Mouse (Mus musculus): ENCODE data around the gene Tecta. TPM values are rescaled to one million over a fixed set of nuclear protein-coding genes. Genes with fewer than 3 reads are reported as not detected.
A peak's percentile ranks its signal among the peaks of the same experiment; 100 is the strongest.

The Tecta gene
- polyA plus RNA-seq, 1 experiment from 2014 or later: 0.06 TPM

DNA sequence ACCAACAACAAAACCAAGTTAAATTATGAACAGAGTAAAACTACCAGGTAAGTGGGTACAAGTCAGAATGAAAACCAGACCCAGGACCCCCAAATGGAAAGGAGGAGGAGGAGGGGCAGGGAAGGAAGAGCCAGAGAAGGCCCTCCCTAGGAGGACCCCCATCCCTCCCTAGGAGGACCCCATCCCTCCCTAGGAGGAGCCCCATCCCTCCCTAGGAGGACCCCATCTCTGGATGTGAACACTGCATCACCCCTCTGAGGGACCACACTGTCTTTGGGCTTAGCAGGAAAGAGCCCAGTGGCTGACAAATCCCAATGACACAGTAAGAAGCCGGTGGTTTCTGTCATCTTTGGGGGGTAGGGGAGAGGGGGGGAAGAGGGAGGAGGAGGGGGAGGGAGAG is 15.5 kb upstream of the Tecta start:
- TF ChIP-seq EP300 (IDR thresholded peaks at IDR 0.05) (no peak), CTCF (IDR thresholded peaks at IDR 0.05) (no peak)
- Histone ChIP-seq H3K27ac (ENCODE audit: low read length) (no peak overlapping the region), H3K9me3 (ENCODE audit: low read length) (no peaks in the 10 kb centered on the region), H3K9ac (replicated peaks; ENCODE audit: low read depth) (no peak overlapping the region), H3K4me1 (ENCODE audit: insufficient read depth, low read depth, low read length) (no peaks in the 10 kb centered on the region), H3K27me3 (replicated peaks; ENCODE audit: insufficient read depth, low read length) (no peaks in the 10 kb centered on the region), H3K4me3 (ENCODE audit: low read depth, low read length) (no peak overlapping the region), H3K36me3 (ENCODE audit: insufficient read depth, low read length) (peaks cover 15% of the 10 kb centered on the region; the same call in 1 of the 2 replicates), H3K4me2 (replicated peaks; ENCODE audit: low read depth, low read length) (no peak overlapping the region)
- no peak for ATAC-seq
- 33% methylated on average over 1 of the region's 1 CpGs for WGBS
- DNase-seq (ENCODE audit: low spot score): no peak

DNA sequence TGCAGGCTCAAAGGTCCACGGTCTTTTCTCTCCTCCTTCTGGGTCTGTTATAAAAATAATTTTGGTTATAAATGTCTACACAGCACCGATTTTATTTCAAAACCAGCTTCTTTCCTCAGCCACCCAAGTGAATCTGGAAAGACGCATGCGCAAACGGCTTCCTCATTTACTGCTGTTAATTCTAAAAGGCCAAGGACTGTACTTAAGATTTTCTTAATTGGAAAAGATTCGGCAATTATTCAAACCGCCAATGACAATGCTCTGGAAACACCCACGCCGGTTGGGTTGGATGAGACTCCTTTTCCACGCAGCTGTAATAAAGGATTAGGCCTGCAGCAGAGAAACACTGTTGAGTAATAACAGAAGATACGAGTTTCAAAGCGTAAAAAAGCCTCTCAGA is 13.6 kb upstream of the Tecta start:
- Histone ChIP-seq H3K27me3 (replicated peaks; ENCODE audit: insufficient read depth, low read length) (no peaks in the 10 kb centered on the region), H3K27ac (ENCODE audit: low read length) (no peak overlapping the region), H3K9me3 (ENCODE audit: low read length) (no peaks in the 10 kb centered on the region), H3K4me2 (replicated peaks; ENCODE audit: low read depth, low read length) (no peak overlapping the region), H3K9ac (replicated peaks; ENCODE audit: low read depth) (no peak overlapping the region), H3K36me3 (ENCODE audit: insufficient read depth, low read length) (peaks cover 13% of the 10 kb centered on the region; the same call in 1 of the 2 replicates), H3K4me1 (ENCODE audit: insufficient read depth, low read depth, low read length) (no peaks in the 10 kb centered on the region), H3K4me3 (ENCODE audit: low read depth, low read length) (no peak overlapping the region)
- 78% methylated on average over 12 of the region's 12 CpGs for WGBS
- TF ChIP-seq CTCF (IDR thresholded peaks at IDR 0.05) (no peak), EP300 (IDR thresholded peaks at IDR 0.05) (no peak)
- DNase-seq (ENCODE audit: low spot score) (no peak), ATAC-seq (no peak)

DNA sequence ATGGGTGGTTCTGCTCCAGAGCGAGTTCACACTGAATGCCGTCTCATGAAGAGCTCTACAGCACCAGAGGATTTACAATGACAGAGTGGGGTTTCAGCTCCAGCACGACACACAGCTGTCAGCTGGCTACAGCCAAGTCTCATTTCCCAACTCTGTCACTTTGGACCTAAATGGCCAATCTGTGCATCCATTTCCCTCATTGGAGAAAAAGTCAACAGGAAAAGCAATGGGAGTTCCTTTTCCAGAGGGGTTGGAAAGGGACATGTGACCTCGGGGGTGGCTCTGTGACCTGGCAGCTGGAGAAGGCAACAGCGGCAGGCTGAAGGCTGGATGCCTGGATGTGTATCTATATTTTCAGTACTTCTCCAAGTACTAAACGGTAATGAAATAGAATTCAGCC is 11.6 kb upstream of the Tecta start:
- Histone ChIP-seq H3K9me3 (ENCODE audit: low read length) (no peaks in the 10 kb centered on the region), H3K4me2 (replicated peaks; ENCODE audit: low read depth, low read length) (no peak overlapping the region), H3K36me3 (ENCODE audit: insufficient read depth, low read length) (peaks cover 9% of the 10 kb centered on the region; the same call in 1 of the 2 replicates), H3K27me3 (replicated peaks; ENCODE audit: insufficient read depth, low read length) (no peaks in the 10 kb centered on the region), H3K4me3 (ENCODE audit: low read depth, low read length) (no peak overlapping the region), H3K27ac (ENCODE audit: low read length) (no peak overlapping the region), H3K4me1 (ENCODE audit: insufficient read depth, low read depth, low read length) (no peaks in the 10 kb centered on the region), H3K9ac (replicated peaks; ENCODE audit: low read depth) (no peak overlapping the region)
- ATAC-seq (peak; percentile 75), DNase-seq (ENCODE audit: low spot score) (peak; percentile 77)
- TF ChIP-seq CTCF (IDR thresholded peaks at IDR 0.05): no peak
- TF ChIP-seq EP300 (IDR thresholded peaks at IDR 0.05): no peak
- WGBS: 59% methylated on average over 6 of the region's 6 CpGs

DNA sequence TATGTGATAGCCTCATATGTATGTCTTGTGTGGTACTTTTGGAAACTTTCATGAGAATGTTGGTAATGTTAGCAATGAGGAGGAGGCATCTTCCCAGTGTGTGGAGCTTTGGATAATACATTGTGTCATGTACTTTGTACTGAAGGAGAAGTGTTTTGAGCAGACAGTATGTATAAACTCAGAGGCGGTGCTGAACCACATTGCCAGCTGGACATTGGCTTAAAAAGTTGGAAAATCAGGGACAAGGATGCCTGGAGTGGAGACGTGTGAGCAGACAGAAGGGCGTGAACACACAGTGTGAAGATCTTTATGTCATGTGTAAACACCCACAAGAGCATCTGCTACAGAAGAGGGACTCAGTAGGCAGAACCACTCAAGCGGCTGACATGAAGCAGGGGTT is 6.0 kb upstream of the Tecta start:
- no peak for DNase-seq (ENCODE audit: low spot score)
- H3K4me3 ChIP-seq (ENCODE audit: low read depth, low read length): no peak overlapping the region

DNA sequence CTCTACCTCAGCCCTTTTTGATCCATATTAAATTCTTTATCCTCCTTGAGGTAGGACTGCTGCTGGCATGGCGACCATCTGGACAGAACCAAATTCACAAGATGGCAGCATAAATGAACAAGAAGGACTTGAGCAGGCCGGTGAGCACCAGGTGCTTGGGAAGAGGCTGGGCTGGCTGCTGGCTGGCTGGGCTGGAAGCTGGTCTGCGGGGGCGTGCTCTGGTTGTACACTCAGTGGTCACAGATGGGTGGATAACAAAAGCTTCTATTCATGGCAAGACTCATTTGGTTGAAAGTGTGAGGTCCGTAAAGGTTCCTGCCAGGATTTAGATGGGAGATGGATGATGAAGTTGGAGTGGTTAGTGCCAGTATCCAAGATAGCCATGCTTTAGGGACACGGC is 1.8 kb upstream of the Tecta start:
- Histone ChIP-seq H3K27ac (ENCODE audit: low read length) (no peak overlapping the region), H3K4me1 (ENCODE audit: insufficient read depth, low read depth, low read length) (no peaks in the 10 kb centered on the region), H3K4me2 (replicated peaks; ENCODE audit: low read depth, low read length) (no peak overlapping the region), H3K4me3 (ENCODE audit: low read depth, low read length) (no peak overlapping the region), H3K27me3 (replicated peaks; ENCODE audit: insufficient read depth, low read length) (no peaks in the 10 kb centered on the region), H3K9ac (replicated peaks; ENCODE audit: low read depth) (no peak overlapping the region), H3K36me3 (ENCODE audit: insufficient read depth, low read length) (no peaks in the 10 kb centered on the region), H3K9me3 (ENCODE audit: low read length) (no peaks in the 10 kb centered on the region)
- no peak for ATAC-seq
- 89% methylated on average over 6 of the region's 6 CpGs for WGBS
- TF ChIP-seq CTCF (IDR thresholded peaks at IDR 0.05) (no peak), EP300 (IDR thresholded peaks at IDR 0.05) (no peak)
- no peak for DNase-seq (ENCODE audit: low spot score)

More for the DNA sequence above, 6.0 kb upstream of the Tecta start:
- H3K9me3 ChIP-seq (ENCODE audit: low read length): no peaks in the 10 kb centered on the region
- H3K27ac ChIP-seq (ENCODE audit: low read length): no peak overlapping the region
- 45% methylated on average over 4 of the region's 4 CpGs for WGBS
- H3K36me3 ChIP-seq (ENCODE audit: insufficient read depth, low read length): no peaks in the 10 kb centered on the region
- ATAC-seq: no peak
- H3K9ac ChIP-seq (replicated peaks; ENCODE audit: low read depth): no peak overlapping the region
- no peaks in the 10 kb centered on the region for H3K4me1 ChIP-seq (ENCODE audit: insufficient read depth, low read depth, low read length)
- no peak for TF ChIP-seq EP300 (IDR thresholded peaks at IDR 0.05)
- TF ChIP-seq CTCF (IDR thresholded peaks at IDR 0.05): no peak
- H3K4me2 ChIP-seq (replicated peaks; ENCODE audit: low read depth, low read length): no peak overlapping the region
- H3K27me3 ChIP-seq (replicated peaks; ENCODE audit: insufficient read depth, low read length): no peaks in the 10 kb centered on the region

DNA sequence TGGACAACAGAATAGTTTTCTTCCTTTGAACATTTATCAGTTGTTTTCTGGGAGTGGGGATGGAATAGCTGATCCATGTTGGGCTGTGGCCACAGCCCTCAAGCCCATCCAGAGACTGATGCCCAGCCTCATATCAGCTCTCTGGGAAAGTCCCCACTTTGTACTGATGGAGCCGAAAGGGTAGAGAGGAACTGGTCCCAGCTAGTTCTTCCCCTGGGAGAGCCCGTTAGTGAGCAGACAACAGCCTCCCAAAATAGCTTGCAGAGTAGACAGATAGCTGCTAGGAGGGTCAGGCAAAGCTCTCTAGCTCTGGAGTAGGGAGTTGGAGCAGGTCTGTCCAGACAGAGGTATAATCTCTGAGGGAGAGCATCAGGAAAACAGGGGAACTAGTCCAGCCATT is 3.6 kb downstream of the Tecta start:
- Histone ChIP-seq H3K4me1 (ENCODE audit: insufficient read depth, low read depth, low read length) (no peaks in the 10 kb centered on the region), H3K36me3 (ENCODE audit: insufficient read depth, low read length) (no peaks in the 10 kb centered on the region), H3K9me3 (ENCODE audit: low read length) (no peaks in the 10 kb centered on the region), H3K27ac (ENCODE audit: low read length) (no peak overlapping the region), H3K9ac (replicated peaks; ENCODE audit: low read depth) (no peak overlapping the region), H3K4me3 (ENCODE audit: low read depth, low read length) (no peak overlapping the region), H3K4me2 (replicated peaks; ENCODE audit: low read depth, low read length) (no peak overlapping the region), H3K27me3 (replicated peaks; ENCODE audit: insufficient read depth, low read length) (no peaks in the 10 kb centered on the region)
- DNase-seq (ENCODE audit: low spot score): no peak
- TF ChIP-seq EP300 (IDR thresholded peaks at IDR 0.05) (no peak), CTCF (IDR thresholded peaks at IDR 0.05) (no peak)
- WGBS: 55% methylated on average over 2 of the region's 2 CpGs
- ATAC-seq: no peak

DNA sequence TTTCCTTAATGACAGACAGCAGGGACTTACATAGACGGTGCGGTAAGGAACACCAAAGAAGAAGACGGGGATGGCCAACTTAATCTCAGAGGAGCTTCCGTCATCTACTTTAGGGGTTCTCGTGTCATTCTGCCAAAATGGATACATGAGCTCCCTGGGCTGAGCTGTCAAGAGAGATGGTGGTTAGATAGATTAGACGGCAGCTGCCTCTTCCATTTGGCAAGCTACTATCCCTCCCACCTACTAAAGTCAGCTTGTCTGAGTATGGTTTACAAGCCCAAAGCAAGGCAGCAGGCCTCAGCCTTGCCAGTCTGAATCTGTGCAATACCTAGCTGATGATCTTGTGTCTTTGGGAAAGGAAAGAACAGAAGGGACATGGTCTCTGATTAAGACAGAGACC is 4.8 kb downstream of the Tecta start:
- no peak overlapping the region for H3K4me2 ChIP-seq (replicated peaks; ENCODE audit: low read depth, low read length)
- TF ChIP-seq EP300 (IDR thresholded peaks at IDR 0.05) (no peak), CTCF (IDR thresholded peaks at IDR 0.05) (no peak)

More for the DNA sequence above, 4.8 kb downstream of the Tecta start:
- Histone ChIP-seq H3K9me3 (ENCODE audit: low read length) (no peaks in the 10 kb centered on the region), H3K27ac (ENCODE audit: low read length) (no peak overlapping the region), H3K4me1 (ENCODE audit: insufficient read depth, low read depth, low read length) (no peaks in the 10 kb centered on the region), H3K27me3 (replicated peaks; ENCODE audit: insufficient read depth, low read length) (no peaks in the 10 kb centered on the region), H3K4me3 (ENCODE audit: low read depth, low read length) (no peak overlapping the region), H3K9ac (replicated peaks; ENCODE audit: low read depth) (no peak overlapping the region), H3K36me3 (ENCODE audit: insufficient read depth, low read length) (no peaks in the 10 kb centered on the region)
- no peak for DNase-seq (ENCODE audit: low spot score)
- no peak for ATAC-seq
- 74% methylated on average over 6 of the region's 6 CpGs for WGBS

Measured in lung, postnatal 0 days (tissue).